8 mouse cellular contexts compared by ENCODE assay signal in genomic region chr8:22397811-22398141, GRCm38 (mm10). TPM values are rescaled to one million over a fixed set of nuclear protein-coding genes. Genes with fewer than 3 reads are reported as not detected.
DNase-seq lines count a peak whose midpoint lies in the region; ATAC-seq and TF ChIP-seq lines count a peak whose summit lies in the region.

No protein-coding gene starts in this region.

- no peak for TF ChIP-seq POLR2A in cerebellum, adult 2 months (IDR thresholded peaks at IDR 0.05; ENCODE audit: borderline replicate concordance, insufficient read depth, low read length)
- TF ChIP-seq POLR2A in thymus, adult 2 months (IDR thresholded peaks at IDR 0.05; ENCODE audit: control insufficient read depth, extremely low read depth, insufficient read depth, low read length, poor library complexity): no peak

- H3K36me3 ChIP-seq in thymus, adult 2 months (ENCODE audit: control insufficient read depth, insufficient read depth, low read length): no peaks in the 10 kb centered on the region
- H3K36me3 ChIP-seq in liver, embryonic 12.5 days: peaks cover 16% of the 10 kb centered on the region

- peak overlapping the region; percentile 77 for H3K4me3 ChIP-seq in cerebellum, adult 2 months (replicated peaks; ENCODE audit: insufficient read depth, low read depth, low read length)
- peak overlapping the region; percentile 80 for H3K4me3 ChIP-seq in thymus, adult 2 months (ENCODE audit: control insufficient read depth, insufficient read depth, low read length)
- H3K4me3 ChIP-seq in liver, embryonic 12.5 days: peak overlapping the region; percentile 75

- no peak for DNase-seq in cerebellum, adult 2 months
- DNase-seq in cerebellum, adult 9-11 months: no peak
- no peak for DNase-seq in thymus, adult 2 months
- DNase-seq in thymus, postnatal 14 days: no peak
- DNase-seq in telencephalon, adult 2 months (ENCODE audit: low read depth, low spot score): peak; percentile 15
- DNase-seq in left cerebral cortex, postnatal 25 days (ENCODE audit: low spot score in 2 of 2): no peak
- no peak for DNase-seq in urinary bladder, postnatal 36 days (ENCODE audit: low spot score in 2 of 2)

- no peak for TF ChIP-seq CTCF in cerebellum, adult 2 months (IDR thresholded peaks at IDR 0.05; ENCODE audit: borderline replicate concordance, insufficient read depth, low read depth, low read length)
- TF ChIP-seq CTCF in thymus, adult 2 months (IDR thresholded peaks at IDR 0.05; ENCODE audit: borderline replicate concordance, control insufficient read depth, extremely low read depth, insufficient read depth, low read length, poor library complexity): no peak

- H3K4me1 ChIP-seq in cerebellum, adult 2 months (ENCODE audit: control insufficient read depth, insufficient read depth, low read length): peaks cover 2% of the 10 kb centered on the region; the same call in 1 of the 2 replicates
- H3K4me1 ChIP-seq in thymus, adult 2 months (replicated peaks; ENCODE audit: control insufficient read depth, insufficient read depth, low read length): peaks cover 6% of the 10 kb centered on the region; the same call in 1 of the 2 replicates
- H3K4me1 ChIP-seq in liver, embryonic 12.5 days: peaks cover 34% of the 10 kb centered on the region

- intact Hi-C loops in left cerebral cortex, postnatal 25 days (cut with DNase I): loop anchor here (5.0 to 10.0 kb wide), 2 partner anchors 205 to 403 kb away; partner anchors contain the start of gene Vps36

- H3K27me3 ChIP-seq in cerebellum, adult 2 months (ENCODE audit: control insufficient read depth, insufficient read depth, low read length): no peaks in the 10 kb centered on the region
- no peaks in the 10 kb centered on the region for H3K27me3 ChIP-seq in thymus, adult 2 months (ENCODE audit: control insufficient read depth, insufficient read depth, low read length)
- H3K27me3 ChIP-seq in liver, embryonic 12.5 days (replicated peaks): no peaks in the 10 kb centered on the region

- peak overlapping the region; percentile 90 for H3K27ac ChIP-seq in cerebellum, adult 2 months (ENCODE audit: insufficient read depth, low read length)
- no peak overlapping the region for H3K27ac ChIP-seq in thymus, adult 2 months (ENCODE audit: control insufficient read depth, insufficient read depth, low read length)
- peak overlapping the region; percentile 59 for H3K27ac ChIP-seq in liver, embryonic 12.5 days

- 1% methylated on average over 13 of the region's 13 CpGs for WGBS in cerebellum, adult 2 months
- WGBS in thymus, adult 2 months: 1% methylated on average over 13 of the region's 13 CpGs
- 1% methylated on average over 13 of the region's 13 CpGs for WGBS in liver, embryonic 12.5 days (ENCODE audit: insufficient replicate concordance)

- peak overlapping the region; percentile 85 for H3K4me2 ChIP-seq in liver, embryonic 12.5 days

- peak overlapping the region; percentile 72 for H3K9ac ChIP-seq in liver, embryonic 12.5 days

- ATAC-seq in liver, embryonic 12.5 days: no peak

- no peaks in the 10 kb centered on the region for H3K9me3 ChIP-seq in liver, embryonic 12.5 days (replicated peaks)

RNA-seq across cellular contexts. Expression of gene Slc25a15, which starts 0.6 kb away (rescaled TPM):
- polyA plus RNA-seq in cerebellum, adult 2 months (2012; rRNA removed): 12.1 and 13.1 TPM in 2 replicates
- polyA plus RNA-seq in thymus, adult 2 months (2012; rRNA removed): 3.8 and 5.4 TPM in 2 replicates
- 27.4 and 29.2 TPM in 2 replicates for polyA plus RNA-seq in liver, embryonic 12.5 days (2016; fragmentation: Nextera tagmentation; extraction: Ambion mirVana)
- total RNA-seq in left cerebral cortex, postnatal 25 days (2021): 10 to 100 TPM; 11.0 to 13.5 TPM

RNA-seq across cellular contexts. Expression of gene Mrps31, which starts 13.4 kb away (rescaled TPM):
- 21.7 and 22.5 TPM in 2 replicates for polyA plus RNA-seq in cerebellum, adult 2 months (2012; rRNA removed)
- polyA plus RNA-seq in thymus, adult 2 months (2012; rRNA removed): 5.0 and 5.6 TPM in 2 replicates
- polyA plus RNA-seq in liver, embryonic 12.5 days (2016; fragmentation: Nextera tagmentation; extraction: Ambion mirVana): 33.7 and 35.1 TPM in 2 replicates
- 10 to 100 TPM; 21.7 to 23.6 TPM for total RNA-seq in left cerebral cortex, postnatal 25 days (2021)
